Mouse (Mus musculus): Measurements from ENCODE around the gene Pdk2. TPM values are rescaled to one million over a fixed set of nuclear protein-coding genes. Genes with fewer than 3 reads are reported as not detected.
"Not testable (repeated sequence)": the region's sequence is repeated elsewhere in the genome, so short reads cannot be mapped to it uniquely, and the experiment has no call there.

Gene Pdk2
- total RNA-seq, 2 experiments from 2014 or later, result 21.4 to 22.2 TPM

GRCm38 (mm10) chr11:95033617-95034016, 7.5 kb downstream of the Pdk2 start:
- no peak for DNase-seq
- intact Hi-C loops (cut with DNase I), result no loop called here

- intact Hi-C loops (cut with DNase I), result no loop called here
- no peak for DNase-seq
Measured at GRCm38 (mm10) chr11:95032945-95033344, 8.2 kb downstream of the Pdk2 start.

- intact Hi-C loops (cut with DNase I), result no loop called here
- no peak for DNase-seq
Measured at GRCm38 (mm10) chr11:95027850-95028470, 13.2 kb downstream of the Pdk2 start.

GRCm38 (mm10) chr11:95026849-95027248, 14.3 kb downstream of the Pdk2 start:
- intact Hi-C loops (cut with DNase I), result no loop called here
- no peak for DNase-seq

- intact Hi-C loops (cut with DNase I), result no loop called here
- DNase-seq, result no peak
Measured at GRCm38 (mm10) chr11:95026090-95026542, 15.0 kb downstream of the Pdk2 start.

- DNase-seq, result no peak
- intact Hi-C loops (cut with DNase I), result no loop called here
Measured at GRCm38 (mm10) chr11:95025227-95026012, 15.7 kb downstream of the Pdk2 start.

GRCm38 (mm10) chr11:95024439-95025184, 16.5 kb downstream of the Pdk2 start:
- intact Hi-C loops (cut with DNase I), result no loop called here
- peak; percentile 92 for DNase-seq

GRCm38 (mm10) chr11:95023481-95023880, 17.7 kb downstream of the Pdk2 start:
- intact Hi-C loops (cut with DNase I), result no loop called here
- DNase-seq, result no peak

- intact Hi-C loops (cut with DNase I), result no loop called here
- DNase-seq, result no peak
Measured at GRCm38 (mm10) chr11:95022237-95022992, 18.7 kb downstream of the Pdk2 start.

- intact Hi-C loops (cut with DNase I), result no loop called here
- no peak for DNase-seq
Measured at GRCm38 (mm10) chr11:95015484-95015883, 25.7 kb downstream of the Pdk2 start.

GRCm38 (mm10) chr11:95012487-95012886, 28.7 kb downstream of the Pdk2 start:
- no peak for DNase-seq
- intact Hi-C loops (cut with DNase I), result no loop called here

- no peak for DNase-seq
- intact Hi-C loops (cut with DNase I), result no loop called here
Measured at GRCm38 (mm10) chr11:95012075-95012474, 29.1 kb downstream of the Pdk2 start.

GRCm38 (mm10) chr11:95011416-95011815, 29.7 kb downstream of the Pdk2 start:
- intact Hi-C loops (cut with DNase I), result no loop called here
- DNase-seq, result no peak

GRCm38 (mm10) chr11:95010841-95011403, 30.2 kb downstream of the Pdk2 start:
- DNase-seq; intact Hi-C loops (cut with DNase I): not testable (repeated sequence)

GRCm38 (mm10) chr11:95010141-95010739, 30.9 kb downstream of the Pdk2 start:
- peak; percentile 67 for DNase-seq
- intact Hi-C loops (cut with DNase I), result no loop called here

- peak; percentile 96 for DNase-seq
- intact Hi-C loops (cut with DNase I), result no loop called here
Measured at GRCm38 (mm10) chr11:95009629-95010014, 31.5 kb downstream of the Pdk2 start, which contains the start of gene Samd14. TSS of gene Samd14 (plus strand) at chr11:95009879.

GRCm38 (mm10) chr11:95008661-95009628, 32.2 kb downstream of the Pdk2 start:
- DNase-seq, result peak; percentile 69

GRCm38 (mm10) chr11:95007418-95007817, 33.7 kb downstream of the Pdk2 start:
- intact Hi-C loops (cut with DNase I), result no loop called here
- no peak for DNase-seq

More at GRCm38 (mm10) chr11:95008661-95009628, 32.2 kb downstream of the Pdk2 start:
- intact Hi-C loops (cut with DNase I), result no loop called here
